Mouse (Mus musculus) liver, embryonic 14.5 days (tissue): ENCODE data around the gene Clcn6. TPM values are rescaled to one million over a fixed set of nuclear protein-coding genes. Genes with fewer than 3 reads are reported as not detected.

Experiments used
- ATAC-seq: fragments of 200-750 bp; cut with Nextera tagmentation; 2 replicates; pipeline ENCODE4 v1.8.0; 2017; ENCODE audit warnings: moderate number of reproducible peaks, mild to moderate bottlenecking, moderate library complexity; ENCODE audit not compliant: insufficient read depth
- DNase-seq, 3 experiments: peaks; one replicate each; pipeline ENCODE4 v3.0.0-alpha.2; 2012 to 2013; ENCODE audit warnings: low read depth in 3 of 3, low spot score in 3 of 3
- H3K27ac ChIP-seq: fragments of 300-500 bp; sonication (generic); 2 replicates; pipeline ENCODE4 v1.5.1; 2014; ENCODE audit warnings: moderate library complexity, mild to moderate bottlenecking, control low read depth, inconsistent platforms
- H3K27me3 ChIP-seq: fragments of 300-500 bp; sonication (generic); 2 replicates; pipeline ENCODE4 v1.6.1; 2014; ENCODE audit warnings: mild to moderate bottlenecking, low read length, moderate library complexity; ENCODE audit not compliant: control insufficient read depth, insufficient read depth
- H3K36me3 ChIP-seq: fragments of 300-500 bp; sonication (generic); replicated peaks from 2 replicates; pipeline ENCODE4 v1.6.1; 2014; ENCODE audit warnings: low read depth; ENCODE audit not compliant: control insufficient read depth, insufficient read depth
- H3K4me1 ChIP-seq, 2 experiments: fragments of 200-500 bp in 1 of 2; fragments of 300-500 bp in 1 of 2; sonication (generic) in 1 of 2; replicated peaks; 2 replicates each; pipeline ENCODE4 v1.6.1; 2012 to 2014; ENCODE audit warnings: antibody characterized with exemption in 1 of 2, inconsistent platforms in 1 of 2, low read length in 1 of 2; ENCODE audit not compliant: control insufficient read depth in 2 of 2, insufficient read depth in 2 of 2
- H3K4me2 ChIP-seq: fragments of 300-500 bp; sonication (generic); 2 replicates; pipeline ENCODE4 v1.6.1; 2014; ENCODE audit warnings: low read depth, mild to moderate bottlenecking, control low read depth, moderate library complexity
- H3K4me3 ChIP-seq, 2 experiments: fragments of 200-500 bp in 1 of 2; fragments of 300-500 bp in 1 of 2; sonication (generic) in 1 of 2; 2 replicates each; pipeline ENCODE4 v1.5.1; 2012 to 2014; ENCODE audit warnings: low read depth in 2 of 2, low read length in 2 of 2, mild to moderate bottlenecking in 2 of 2, control low read depth in 1 of 2, inconsistent platforms in 1 of 2, moderate library complexity in 1 of 2; ENCODE audit not compliant: insufficient read depth in 1 of 2
- H3K9ac ChIP-seq: fragments of 300-500 bp; sonication (generic); replicated peaks from 2 replicates; pipeline ENCODE4 v1.6.1; 2014; ENCODE audit warnings: mild to moderate bottlenecking, control low read depth, moderate library complexity
- H3K9me3 ChIP-seq: fragments of 300-500 bp; sonication (generic); 2 replicates; pipeline ENCODE4 v1.6.1; 2016; ENCODE audit warnings: low read length, mixed read lengths; ENCODE audit not compliant: control insufficient read depth
- CTCF ChIP-seq: IDR thresholded peaks from 2 replicates; pipeline ENCODE4 v1.5.1; 2016; ENCODE audit warnings: antibody characterized with exemption, low read depth, control low read depth
- EP300 ChIP-seq: IDR thresholded peaks from 2 replicates; pipeline ENCODE4 v1.6.1; 2016; ENCODE audit warnings: antibody characterized with exemption, low read depth
- WGBS: fragments of 180-500 bp; shearing (Covaris S2); extraction: QIAGEN DNeasy Blood & Tissue Kit; methylation state at CpG from one replicate; pipeline ENCODE4 v1.1.7; 2014; ENCODE audit not compliant: insufficient replicate concordance; 5-methylcytosine and 5-hydroxymethylcytosine counted together
- polyA plus RNA-seq, 2 experiments: library from polyadenylated mRNA; depleted of rRNA in 1 of 2; stranded (reverse) in 1 of 2; unstranded in 1 of 2; fragments of >200 nt; fragmentation: Nextera tagmentation in 1 of 2; extraction: Ambion mirVana in 1 of 2; gene quantifications; 2 replicates each; pipeline versions ENCODE4 v1.2.1 to v1.2.3; 2012 to 2014

The Clcn6 gene
- polyA plus RNA-seq (2012; rRNA removed): 2.4 and 2.7 TPM in 2 replicates
- 0.66 and 1.0 TPM in 2 replicates for polyA plus RNA-seq (2014; fragmentation: Nextera tagmentation; extraction: Ambion mirVana)

- H3K4me1 ChIP-seq: peaks cover 27 to 37% of the 10 kb centered on the region in 2 experiments
- peak; percentile 3; the same call in 1 of the 2 replicates for TF ChIP-seq CTCF
- no peak for TF ChIP-seq EP300
- no peaks in the 10 kb centered on the region for H3K9me3 ChIP-seq
- peak within 1 kb of the TSS; percentile 82 to 85 for H3K4me3 ChIP-seq
- whole genome bisulfite sequencing: under 1% methylated on average over 54 of the region's 54 CpGs
- peak within 1 kb of the TSS; percentile 98 for H3K4me2 ChIP-seq
- H3K36me3 ChIP-seq: peaks cover 7% of the 10 kb centered on the region; the same call in 1 of the 2 replicates
- ATAC-seq (peak; percentile 90), DNase-seq (peak; percentile 98)
- peak within 1 kb of the TSS; percentile 98 for H3K27ac ChIP-seq
- peak within 1 kb of the TSS; percentile 97 for H3K9ac ChIP-seq
- no peaks in the 10 kb centered on the region for H3K27me3 ChIP-seq
These were observed at the start of gene Clcn6, which contains the start of gene Mthfr for GRCm38 (mm10) chr4:148038600-148039253. Gene Clcn6 (minus strand): TSS chr4:148038821. Gene Mthfr (plus strand): TSS chr4:148039077.

GRCm38 (mm10) chr4:148087907-148088527 is 49.4 kb upstream of the Clcn6 start, which contains the start of gene Agtrap:
Gene Agtrap (minus strand): TSS chr4:148088031.
- H3K9me3 ChIP-seq: no peaks in the 10 kb centered on the region
- WGBS: 9% methylated on average over 34 of the region's 34 CpGs

GRCm38 (mm10) chr4:148087091-148087906 is 48.7 kb upstream of the Clcn6 start:
- no peak for DNase-seq
- H3K4me3 ChIP-seq: peak overlapping the region; percentile 61 to 86
- peak overlapping the region; percentile 88 for H3K4me2 ChIP-seq
- 5% methylated on average over 29 of the region's 30 CpGs for WGBS
- ATAC-seq: peak; percentile 40
- peaks cover 21 to 39% of the 10 kb centered on the region in 2 experiments for H3K4me1 ChIP-seq
- H3K9me3 ChIP-seq: no peaks in the 10 kb centered on the region
- no peaks in the 10 kb centered on the region for H3K36me3 ChIP-seq
- peak overlapping the region; percentile 89 for H3K9ac ChIP-seq
- TF ChIP-seq CTCF: no peak
- no peak for TF ChIP-seq EP300
- H3K27me3 ChIP-seq: no peaks in the 10 kb centered on the region
- no peak overlapping the region; the same call in 1 of the 2 replicates for H3K27ac ChIP-seq

More at GRCm38 (mm10) chr4:148087907-148088527, 49.4 kb upstream of the Clcn6 start, which contains the start of gene Agtrap:
- Histone ChIP-seq H3K9ac (peak within 1 kb of the TSS; percentile 89), H3K27me3 (no peaks in the 10 kb centered on the region), H3K4me2 (peak within 1 kb of the TSS; percentile 88), H3K36me3 (no peaks in the 10 kb centered on the region), H3K27ac (no peak within 1 kb of the TSS; the same call in 1 of the 2 replicates), H3K4me3 (peak within 1 kb of the TSS; percentile 61 to 86), H3K4me1 (peaks cover 16 to 32% of the 10 kb centered on the region in 2 experiments)
- peak; percentile 79 for ATAC-seq
- peak; percentile 67 to 76 (median 76) for DNase-seq
- TF ChIP-seq CTCF: no peak
- TF ChIP-seq EP300: no peak

GRCm38 (mm10) chr4:148085907-148086305 is 47.3 kb upstream of the Clcn6 start:
- H3K27ac ChIP-seq: no peak overlapping the region
- peaks cover 21 to 39% of the 10 kb centered on the region in 2 experiments for H3K4me1 ChIP-seq

More at GRCm38 (mm10) chr4:148085907-148086305, 47.3 kb upstream of the Clcn6 start:
- Histone ChIP-seq H3K4me3 (no peak overlapping the region), H3K36me3 (no peaks in the 10 kb centered on the region), H3K9ac (no peak overlapping the region), H3K9me3 (no peaks in the 10 kb centered on the region), H3K4me2 (no peak overlapping the region), H3K27me3 (no peaks in the 10 kb centered on the region)
- no peak for TF ChIP-seq EP300
- no peak for TF ChIP-seq CTCF
- no peak for ATAC-seq
- WGBS: 69% methylated on average over 3 of the region's 3 CpGs
- no peak for DNase-seq
